Mouse (Mus musculus) myocyte (in vitro differentiated cells): ENCODE measurements around the gene Kitl.

ENCODE experiments used
- MAX ChIP-seq: IDR thresholded peaks from one replicate; pipeline ENCODE4 v1.6.1; 2011; ENCODE audit warnings: low read depth, mild to moderate bottlenecking, control low read depth
- MYOG ChIP-seq, 3 experiments: IDR thresholded peaks; one replicate each; pipeline ENCODE4 v1.6.1; 2011; ENCODE audit warnings: control low read depth in 2 of 3, low read depth in 2 of 3, mild to moderate bottlenecking in 2 of 3; ENCODE audit not compliant: insufficient read length in 2 of 3, control insufficient read depth in 1 of 3, insufficient read depth in 1 of 3
- POLR2A ChIP-seq: IDR thresholded peaks from one replicate; pipeline ENCODE4 v1.6.1; 2011; ENCODE audit warnings: low read depth, mild to moderate bottlenecking, control low read depth, moderate library complexity; ENCODE audit not compliant: insufficient read length
- SRF ChIP-seq: IDR thresholded peaks from one replicate; pipeline ENCODE4 v1.6.1; 2011; ENCODE audit warnings: low read depth; ENCODE audit not compliant: control insufficient read depth, insufficient read length
- TCF12 ChIP-seq: IDR thresholded peaks from one replicate; pipeline ENCODE4 v1.6.1; 2011; ENCODE audit warnings: mild to moderate bottlenecking, control low read depth; ENCODE audit not compliant: poor library complexity, insufficient read depth, severe bottlenecking

GRCm38 (mm10) chr10:99986745-99987144, 28.7 kb upstream of the Kitl start:
- TF ChIP-seq POLR2A (no peak), MYOG (IDR thresholded peaks at IDR 0.05; ENCODE audit: control insufficient read depth in 1 of 3, insufficient read depth in 1 of 3, insufficient read length in 2 of 3, low read depth in 2 of 3) (no peak), MAX (no peak), TCF12 (no peak), SRF (no peak)
